Mouse (Mus musculus) cerebellum, adult 11-12 months (tissue): Measurements from ENCODE around the gene Dpf2.
A peak's percentile ranks its signal among the peaks of the same experiment; 100 is the strongest.

ENCODE experiments used
- DNase-seq: peaks from one replicate; pipeline ENCODE4 v3.0.0; 2022

The Dpf2 gene

GRCm38 (mm10) chr19:5913007-5913719, at the start of gene Dpf2:
Gene Dpf2 (minus strand): TSS chr19:5913010.
- no peak for DNase-seq

GRCm38 (mm10) chr19:5957371-5957770, 44.6 kb upstream of the Dpf2 start:
- no peak for DNase-seq

DNA sequence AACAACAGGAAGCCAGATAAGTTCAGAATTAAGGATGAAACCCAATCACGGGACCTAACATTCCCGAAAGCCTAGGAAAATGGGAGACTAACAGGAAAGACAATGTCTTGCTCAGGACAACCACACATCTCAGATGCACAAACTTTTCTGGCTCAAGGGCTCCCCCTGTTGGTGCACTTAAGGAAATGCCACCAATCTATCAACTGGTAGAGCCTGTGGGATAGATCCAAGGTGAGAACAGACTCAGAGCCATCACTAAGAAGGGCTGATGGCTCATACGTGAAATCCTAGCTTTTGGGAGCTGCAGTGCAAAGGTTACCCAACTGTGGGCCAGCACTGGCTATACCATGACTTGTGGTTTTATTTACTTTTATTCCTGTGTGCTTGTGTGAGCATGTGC, 43.9 kb upstream of the Dpf2 start:
- peak; percentile 76 for DNase-seq

DNA sequence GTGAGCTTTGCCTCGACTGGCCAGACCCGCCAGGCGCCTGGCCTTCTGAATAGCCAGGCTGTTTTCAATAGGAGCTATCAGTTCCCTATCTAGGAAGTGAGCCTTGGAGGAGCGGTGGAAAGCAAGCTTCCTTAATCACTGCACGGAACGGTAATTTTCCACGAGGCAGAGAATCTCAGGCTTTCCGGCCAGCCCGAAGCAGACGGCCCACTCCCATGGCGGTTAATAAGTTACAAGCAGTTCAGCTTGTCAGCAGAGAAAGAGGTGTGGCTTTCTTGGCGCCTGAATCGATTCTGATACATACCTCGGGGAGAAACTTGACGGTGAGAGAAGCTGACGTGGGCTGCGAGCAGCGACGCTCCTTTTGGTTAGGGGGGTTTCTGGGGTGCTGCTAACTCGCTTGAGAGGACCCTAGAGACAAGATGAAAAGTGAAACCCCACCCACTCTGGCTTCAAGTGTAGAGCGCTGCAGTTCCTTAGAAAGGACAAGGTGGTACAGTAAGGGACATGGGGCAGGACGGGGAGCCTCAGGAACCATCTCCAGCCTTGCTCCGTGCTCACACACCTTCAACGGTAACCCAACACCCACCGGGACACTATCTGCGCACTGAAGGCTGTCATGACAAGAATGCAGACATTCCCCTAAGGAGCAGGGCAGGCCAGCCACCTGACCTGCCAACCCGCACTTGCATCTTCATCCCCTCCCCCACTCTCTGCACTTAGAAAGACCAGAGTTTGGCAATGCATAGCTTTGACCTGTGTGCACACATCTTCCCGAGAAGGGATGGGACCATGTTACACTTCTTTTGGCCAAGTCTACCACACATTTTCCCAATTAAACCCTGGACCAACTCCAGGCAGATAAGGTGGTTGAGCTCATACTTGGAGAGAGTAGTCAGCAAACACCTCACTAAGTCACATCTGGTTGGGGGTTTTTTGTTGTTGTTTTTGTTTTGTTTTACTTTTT, 43.2 kb upstream of the Dpf2 start:
- no peak for DNase-seq

GRCm38 (mm10) chr19:5954936-5955335, 42.1 kb upstream of the Dpf2 start:
- no peak for DNase-seq

GRCm38 (mm10) chr19:5954031-5954710, 41.4 kb upstream of the Dpf2 start:
- no peak for DNase-seq

- DNase-seq: no peak
Measured at GRCm38 (mm10) chr19:5953201-5953770, 40.5 kb upstream of the Dpf2 start.

DNA sequence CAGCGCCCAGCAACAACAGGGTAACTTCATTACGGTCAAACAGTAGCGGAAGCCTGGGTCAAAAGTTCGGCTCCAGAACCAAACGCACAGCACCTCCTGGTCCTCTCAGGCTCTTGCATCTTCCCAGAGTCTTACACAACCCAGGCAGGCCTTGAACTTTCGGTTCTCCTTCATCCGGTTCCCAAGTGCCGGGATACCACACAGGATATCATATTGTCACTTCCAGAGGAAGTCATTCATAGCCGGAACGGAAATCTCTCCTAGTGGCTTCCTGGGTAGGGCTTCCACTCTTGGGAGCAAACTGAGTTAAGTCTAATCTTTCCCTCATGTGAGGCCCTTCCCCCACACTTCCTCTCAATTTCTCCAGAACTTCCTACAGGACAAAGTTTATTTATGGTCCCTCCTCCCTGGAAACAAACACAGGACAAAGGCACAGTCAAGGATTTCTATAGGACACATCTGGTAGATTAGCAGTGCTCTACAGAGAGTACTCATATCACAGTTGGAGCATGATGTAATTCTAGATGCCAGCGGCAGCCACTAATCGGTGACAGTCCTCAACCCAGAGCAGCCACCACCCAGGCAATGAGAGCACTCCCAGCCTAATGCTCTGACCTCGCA, 39.4 kb upstream of the Dpf2 start:
- DNase-seq: no peak

- DNase-seq: no peak
Measured at GRCm38 (mm10) chr19:5951631-5952030, 38.8 kb upstream of the Dpf2 start.

DNA sequence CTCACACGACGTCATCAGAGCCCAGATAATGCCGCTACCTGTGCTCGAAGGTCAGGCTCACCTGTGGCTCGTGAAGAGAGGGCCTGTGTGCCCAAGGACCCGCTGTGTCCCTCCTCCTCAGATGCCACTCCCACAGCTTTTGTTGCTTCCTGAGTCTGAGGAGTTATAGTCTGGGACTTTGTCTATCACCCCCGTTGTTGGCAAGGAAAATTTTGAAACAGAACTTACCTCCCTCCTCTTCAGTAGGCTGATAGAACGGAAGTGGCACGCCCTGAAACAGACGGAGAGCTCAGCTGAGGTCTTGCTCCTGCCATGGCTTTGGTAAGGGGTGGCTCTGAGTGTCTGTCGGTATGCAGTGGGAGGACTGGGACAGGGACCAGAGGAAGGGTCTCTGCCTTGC, 37.4 kb upstream of the Dpf2 start:
- DNase-seq: no peak

GRCm38 (mm10) chr19:5945891-5946290, 33.1 kb upstream of the Dpf2 start:
- DNase-seq: no peak

- DNase-seq: peak; percentile 41
Measured at GRCm38 (mm10) chr19:5945027-5945426, 32.2 kb upstream of the Dpf2 start.

- DNase-seq: no peak
Measured at GRCm38 (mm10) chr19:5944145-5944544, 31.3 kb upstream of the Dpf2 start.

GRCm38 (mm10) chr19:5943404-5943803, 30.6 kb upstream of the Dpf2 start:
- DNase-seq: no peak

- DNase-seq: no peak
Measured at GRCm38 (mm10) chr19:5942581-5942980, 29.8 kb upstream of the Dpf2 start.

- peak; percentile 49 for DNase-seq
Measured at GRCm38 (mm10) chr19:5940656-5941055, 27.8 kb upstream of the Dpf2 start.

GRCm38 (mm10) chr19:5940173-5940572, 27.4 kb upstream of the Dpf2 start:
- peak; percentile 93 for DNase-seq

DNA sequence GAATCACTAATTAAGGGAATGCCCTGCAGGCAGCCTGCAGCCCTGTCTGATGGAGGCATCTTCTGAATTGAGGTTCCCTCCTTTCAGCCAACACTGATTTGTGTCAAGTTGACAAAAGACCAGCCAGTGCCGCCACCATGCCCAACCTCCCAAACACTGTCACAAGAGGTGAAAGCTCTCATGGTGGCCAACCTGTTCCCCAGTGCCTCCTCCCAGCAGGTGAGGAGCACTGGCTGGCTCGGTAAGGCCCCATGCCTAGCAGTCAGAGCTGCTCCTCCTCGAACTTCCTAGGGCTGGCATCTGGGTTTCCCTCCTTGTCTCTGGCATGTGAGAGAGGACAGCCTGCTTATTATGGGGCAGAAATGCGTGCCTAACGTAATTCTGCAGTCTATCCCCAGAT, 26.9 kb upstream of the Dpf2 start:
- peak; percentile 57 for DNase-seq

- DNase-seq: no peak
Measured at GRCm38 (mm10) chr19:5938516-5938915, 25.7 kb upstream of the Dpf2 start.

DNA sequence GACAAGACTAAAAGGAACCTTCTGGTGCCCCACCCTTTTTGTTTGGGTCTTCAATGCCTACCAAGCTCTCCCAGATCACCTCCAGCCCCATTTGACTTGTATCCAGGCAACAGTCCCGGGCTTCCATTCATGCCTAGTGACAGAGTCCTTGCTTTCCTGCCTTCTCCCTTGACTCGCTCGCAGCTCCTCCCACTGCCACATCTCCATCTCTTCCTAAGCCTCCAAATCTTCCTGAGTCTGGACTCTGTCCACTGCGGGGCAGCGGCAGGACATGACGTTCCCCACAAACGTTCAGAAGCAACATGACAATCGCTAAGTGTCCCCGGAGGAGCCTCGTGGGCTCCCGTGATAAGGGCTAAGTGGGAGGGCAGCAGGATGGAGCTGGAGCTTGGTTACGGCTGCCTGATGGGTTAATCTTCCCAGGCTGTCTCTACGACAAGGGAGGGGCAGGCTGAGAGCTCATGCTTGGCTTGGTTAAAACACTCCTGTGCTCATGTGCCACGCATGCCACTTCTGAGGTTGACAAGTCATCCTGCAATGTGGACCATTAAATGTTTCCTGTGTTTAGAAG, 25.1 kb upstream of the Dpf2 start:
- DNase-seq: no peak

GRCm38 (mm10) chr19:5937095-5937835, 24.5 kb upstream of the Dpf2 start:
- peak; percentile 23 for DNase-seq

DNA sequence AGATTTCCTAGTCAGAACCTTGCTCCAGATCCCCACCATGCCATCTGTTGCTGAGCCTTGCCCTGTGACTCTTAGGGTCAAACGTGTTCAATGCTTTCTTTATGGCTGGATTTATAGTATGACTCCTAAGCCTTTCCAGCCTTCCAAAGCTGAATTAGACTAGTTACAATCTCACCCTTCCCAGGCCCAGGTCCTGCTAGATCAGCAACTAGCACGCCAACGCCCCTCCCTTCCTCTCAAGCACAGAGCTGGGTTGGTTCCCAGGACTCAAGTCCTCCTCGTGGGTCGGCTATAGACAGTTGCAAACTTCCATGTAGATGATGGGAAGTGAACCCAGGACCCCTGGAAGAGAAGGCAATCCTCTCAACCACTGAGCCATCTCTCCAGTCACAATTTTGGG, 22.9 kb upstream of the Dpf2 start:
- no peak for DNase-seq
